Mouse (Mus musculus): ENCODE measurements around the gene Lrrc36. TPM values are rescaled to one million over a fixed set of nuclear protein-coding genes. Genes with fewer than 3 reads are reported as not detected.

Gene Lrrc36
- polyA plus RNA-seq, 1 experiment from 2014 or later, result 2.4 TPM

DNA sequence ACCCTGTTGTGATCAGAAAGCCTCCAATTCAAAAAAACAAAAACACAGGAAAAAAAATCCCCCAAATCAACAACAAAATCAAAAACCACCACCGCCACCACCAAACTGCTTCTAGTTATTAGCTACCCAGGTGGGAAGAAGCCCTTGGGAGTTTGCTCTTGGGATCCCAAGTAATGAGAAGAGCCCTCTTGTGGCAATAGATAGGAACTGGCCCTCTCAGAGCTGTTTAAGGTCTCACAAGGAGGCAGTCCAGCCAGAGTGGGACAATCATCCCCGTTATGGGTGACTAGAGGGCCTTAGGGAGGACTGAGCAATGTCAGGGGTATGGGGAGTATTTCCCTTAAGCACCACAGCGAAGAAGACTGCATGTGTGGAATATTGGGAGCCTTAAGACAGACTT, 15.6 kb upstream of the Lrrc36 start:
- no peak overlapping the region for H3K4me3 ChIP-seq (replicated peaks)
- H3K9ac ChIP-seq (replicated peaks), result no peak overlapping the region
- 41% methylated on average over 3 of the region's 3 CpGs for WGBS
- H3K4me2 ChIP-seq (replicated peaks), result no peak overlapping the region
- H3K36me3 ChIP-seq, result no peaks in the 10 kb centered on the region
- ATAC-seq, result no peak
- no peaks in the 10 kb centered on the region for H3K27me3 ChIP-seq
- H3K4me1 ChIP-seq (replicated peaks), result peaks cover 10% of the 10 kb centered on the region; the same call in 1 of the 2 replicates
- 0 out of 2 replicates have a peak, but pooled peaks cover 4% of the 10 kb centered on the region for H3K9me3 ChIP-seq
- no peak overlapping the region for H3K27ac ChIP-seq

DNA sequence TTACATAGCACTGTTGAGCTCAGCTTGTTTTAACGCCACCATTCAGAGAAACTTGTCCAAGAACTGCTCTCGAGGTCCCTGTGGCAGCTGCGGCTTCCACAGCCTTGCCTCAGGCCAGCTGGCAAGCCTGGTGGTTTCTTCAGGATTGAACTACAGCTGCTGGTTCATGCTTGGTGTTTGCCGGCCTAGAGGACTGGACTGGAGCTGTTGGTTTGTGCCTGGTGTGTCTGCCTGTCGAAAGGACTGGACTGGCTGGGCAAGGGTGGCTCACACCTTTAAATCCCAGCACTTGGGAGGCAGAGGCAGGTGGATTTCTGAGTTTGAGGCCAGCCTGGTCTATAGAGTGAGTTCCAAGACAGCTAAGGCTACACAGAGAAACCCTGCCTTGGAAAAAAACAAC, 13.4 kb upstream of the Lrrc36 start:
- ATAC-seq, result no peak
- no peak overlapping the region for H3K4me3 ChIP-seq (replicated peaks)
- no peak overlapping the region for H3K9ac ChIP-seq (replicated peaks)
- no peak overlapping the region for H3K27ac ChIP-seq
- 0 out of 2 replicates have a peak, but pooled peaks cover 4% of the 10 kb centered on the region for H3K9me3 ChIP-seq
- H3K4me2 ChIP-seq (replicated peaks), result no peak overlapping the region
- no peaks in the 10 kb centered on the region for H3K27me3 ChIP-seq
- 90% methylated on average over 5 of the region's 5 CpGs for WGBS
- peaks cover 10% of the 10 kb centered on the region; the same call in 1 of the 2 replicates for H3K4me1 ChIP-seq (replicated peaks)
- no peaks in the 10 kb centered on the region for H3K36me3 ChIP-seq

DNA sequence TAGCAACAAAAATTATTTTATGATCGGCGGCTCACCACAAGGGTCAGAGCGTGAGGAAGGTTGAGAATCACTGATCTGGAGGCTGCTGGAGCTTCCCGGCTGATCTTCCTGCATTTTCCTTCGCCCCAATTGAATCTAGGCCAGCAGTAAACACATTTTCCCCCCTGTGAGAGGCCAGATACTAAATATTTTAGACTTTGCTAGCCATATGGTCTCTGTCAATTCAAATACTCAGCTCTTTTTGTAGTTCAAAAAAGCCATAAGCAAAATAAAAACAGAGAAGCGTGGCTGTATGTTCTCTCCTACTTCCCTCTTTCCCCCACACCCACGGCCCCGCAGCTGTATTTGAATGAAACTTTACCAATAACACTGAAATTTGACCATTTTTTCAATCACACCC, 9.9 kb upstream of the Lrrc36 start:
- no peak overlapping the region for H3K4me3 ChIP-seq (replicated peaks)
- 92% methylated on average over 8 of the region's 8 CpGs for WGBS
- ATAC-seq, result no peak
- H3K4me1 ChIP-seq (replicated peaks), result peaks cover 13% of the 10 kb centered on the region; the same call in 1 of the 2 replicates
- H3K36me3 ChIP-seq, result no peaks in the 10 kb centered on the region
- no peak overlapping the region for H3K27ac ChIP-seq
- H3K27me3 ChIP-seq, result no peaks in the 10 kb centered on the region
- no peak overlapping the region for H3K4me2 ChIP-seq (replicated peaks)
- H3K9ac ChIP-seq (replicated peaks), result no peak overlapping the region
- 0 out of 2 replicates have a peak, but pooled peaks cover 4% of the 10 kb centered on the region for H3K9me3 ChIP-seq

DNA sequence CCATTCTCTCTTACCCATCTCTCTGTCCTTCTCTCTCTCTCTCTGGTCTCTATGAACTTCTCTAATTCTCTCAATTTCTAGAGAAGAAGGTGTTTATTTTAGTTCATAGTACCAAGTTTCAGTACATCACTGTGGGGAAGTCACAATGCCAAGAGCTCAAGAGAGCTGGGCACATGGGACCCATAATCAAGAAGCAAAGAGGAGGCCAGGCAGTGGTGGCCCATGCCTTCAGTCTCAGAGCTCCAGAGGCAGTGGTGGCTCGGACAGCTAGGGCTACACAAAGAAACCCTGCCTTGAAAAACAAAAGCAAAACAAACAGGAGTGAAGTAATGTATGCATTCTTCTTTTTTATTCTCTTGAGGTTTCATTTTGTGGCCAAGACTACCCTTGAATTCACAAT, 8.9 kb upstream of the Lrrc36 start:
- Histone ChIP-seq H3K9ac (replicated peaks) (no peak overlapping the region), H3K4me2 (replicated peaks) (no peak overlapping the region), H3K27me3 (no peaks in the 10 kb centered on the region), H3K4me3 (replicated peaks) (no peak overlapping the region), H3K27ac (no peak overlapping the region), H3K36me3 (no peaks in the 10 kb centered on the region), H3K9me3 (0 out of 2 replicates have a peak, but pooled peaks cover 4% of the 10 kb centered on the region), H3K4me1 (replicated peaks) (peaks cover 13% of the 10 kb centered on the region; the same call in 1 of the 2 replicates)
- no peak for ATAC-seq
- WGBS, result 50% methylated on average over 1 of the region's 1 CpGs

DNA sequence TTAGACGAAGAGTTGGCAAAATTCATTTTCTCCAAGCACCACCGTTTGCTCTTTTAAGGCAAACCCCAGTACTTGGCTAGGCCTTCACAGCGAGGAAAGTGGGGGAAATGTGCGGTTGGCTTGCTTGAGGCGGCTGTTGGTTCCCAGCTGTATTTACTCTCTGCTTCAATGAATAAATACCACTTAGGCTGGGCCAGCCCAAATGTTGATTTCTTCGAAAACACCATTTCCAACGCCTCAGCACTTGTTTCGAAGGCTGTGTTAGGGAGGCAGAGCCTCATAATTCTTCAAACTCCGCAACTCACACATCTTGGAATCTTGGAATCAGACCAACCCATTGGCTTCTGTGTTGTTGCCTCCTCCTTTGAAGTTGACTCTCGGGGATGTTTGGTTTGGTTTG, 7.0 kb upstream of the Lrrc36 start:
- Histone ChIP-seq H3K27ac (no peak overlapping the region), H3K36me3 (no peaks in the 10 kb centered on the region), H3K9ac (replicated peaks) (no peak overlapping the region), H3K27me3 (no peaks in the 10 kb centered on the region), H3K4me3 (replicated peaks) (no peak overlapping the region), H3K4me2 (replicated peaks) (no peak overlapping the region), H3K9me3 (no peaks in the 10 kb centered on the region), H3K4me1 (replicated peaks) (peaks cover 6% of the 10 kb centered on the region; the same call in 1 of the 2 replicates)
- ATAC-seq, result no peak
- 78% methylated on average over 10 of the region's 10 CpGs for WGBS

DNA sequence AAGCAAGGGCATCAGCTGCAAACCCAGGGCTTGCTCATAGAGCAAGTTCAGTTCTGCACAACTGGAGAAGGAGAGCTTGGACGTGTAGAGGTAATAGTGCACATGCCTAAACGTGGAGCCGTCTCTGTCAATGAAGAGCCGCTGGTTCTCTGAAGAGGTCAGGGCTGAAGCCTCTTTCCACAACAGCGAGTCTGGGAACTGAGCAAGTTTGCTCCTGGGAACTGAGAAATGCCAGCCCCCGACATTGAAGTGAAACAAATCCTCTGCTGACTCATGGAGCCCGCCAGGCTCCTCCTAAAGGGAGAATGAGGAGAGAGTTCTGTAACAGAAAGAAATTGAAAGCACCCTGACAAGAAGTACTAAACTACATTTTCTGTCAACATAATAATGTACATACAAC, 5.0 kb upstream of the Lrrc36 start:
- H3K4me2 ChIP-seq (replicated peaks), result no peak overlapping the region
- no peaks in the 10 kb centered on the region for H3K9me3 ChIP-seq
- peaks cover 5% of the 10 kb centered on the region for H3K4me1 ChIP-seq (replicated peaks)
- H3K27me3 ChIP-seq, result peaks cover 7% of the 10 kb centered on the region; the same call in 1 of the 2 replicates
- H3K36me3 ChIP-seq, result no peaks in the 10 kb centered on the region
- H3K9ac ChIP-seq (replicated peaks), result no peak overlapping the region
- no peak overlapping the region for H3K4me3 ChIP-seq (replicated peaks)
- H3K27ac ChIP-seq, result no peak overlapping the region
- whole genome bisulfite sequencing, result 66% methylated on average over 7 of the region's 7 CpGs
- ATAC-seq, result no peak

DNA sequence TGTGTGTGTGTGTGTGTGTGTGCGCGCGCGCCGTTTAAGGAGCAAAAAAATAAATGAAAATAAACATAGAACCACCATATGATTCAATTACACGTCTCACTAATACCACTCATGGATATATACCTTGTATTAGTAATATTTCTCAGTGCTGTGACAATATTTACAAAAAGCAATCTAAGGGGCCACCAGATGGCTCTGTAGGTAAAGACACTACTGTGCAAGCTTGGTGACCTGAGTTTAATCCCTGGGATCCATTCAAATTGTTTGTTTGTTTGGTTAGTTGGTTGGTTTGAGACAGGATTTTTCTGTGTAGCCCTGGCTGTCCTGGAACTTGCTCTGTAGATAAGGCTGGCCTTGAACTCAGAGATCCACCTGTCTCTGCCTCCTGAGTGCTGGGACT, 3.4 kb upstream of the Lrrc36 start:
- H3K4me3 ChIP-seq (replicated peaks), result no peak overlapping the region
- ATAC-seq, result no peak
- H3K9me3 ChIP-seq, result no peaks in the 10 kb centered on the region
- H3K36me3 ChIP-seq, result no peaks in the 10 kb centered on the region
- peaks cover 10% of the 10 kb centered on the region for H3K4me1 ChIP-seq (replicated peaks)
- no peak overlapping the region for H3K9ac ChIP-seq (replicated peaks)
- H3K27ac ChIP-seq, result no peak overlapping the region
- H3K4me2 ChIP-seq (replicated peaks), result no peak overlapping the region
- H3K27me3 ChIP-seq, result peaks cover 19% of the 10 kb centered on the region
- WGBS, result 96% methylated on average over 6 of the region's 6 CpGs

DNA sequence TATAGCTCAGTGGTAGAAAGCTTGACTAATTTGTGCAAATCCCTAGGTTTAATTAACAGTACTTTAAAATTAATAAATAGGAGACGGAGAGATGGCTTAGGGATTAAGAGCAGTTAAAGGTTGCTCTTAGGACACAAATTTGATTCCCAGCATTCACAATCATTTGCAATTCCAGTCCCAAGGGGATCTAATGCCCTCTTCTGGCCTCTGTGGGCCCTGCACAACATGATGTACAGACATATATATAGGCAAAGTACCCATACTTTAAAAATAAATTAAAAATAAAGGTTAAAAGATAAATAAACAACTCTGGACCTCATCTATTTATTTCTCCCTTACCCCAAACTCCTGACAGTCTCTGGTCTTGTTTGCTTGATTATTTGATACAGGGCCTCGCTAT, 5.6 kb downstream of the Lrrc36 start:
- H3K36me3 ChIP-seq, result no peaks in the 10 kb centered on the region
- H3K27ac ChIP-seq, result no peak overlapping the region
- H3K9me3 ChIP-seq, result no peaks in the 10 kb centered on the region
- no peak for ATAC-seq
- H3K4me1 ChIP-seq (replicated peaks), result no peaks in the 10 kb centered on the region
- H3K4me3 ChIP-seq (replicated peaks), result no peak overlapping the region
- H3K4me2 ChIP-seq (replicated peaks), result no peak overlapping the region
- H3K9ac ChIP-seq (replicated peaks), result no peak overlapping the region
- 72% methylated on average over 2 of the region's 2 CpGs for WGBS
- H3K27me3 ChIP-seq, result peaks cover 6% of the 10 kb centered on the region

DNA sequence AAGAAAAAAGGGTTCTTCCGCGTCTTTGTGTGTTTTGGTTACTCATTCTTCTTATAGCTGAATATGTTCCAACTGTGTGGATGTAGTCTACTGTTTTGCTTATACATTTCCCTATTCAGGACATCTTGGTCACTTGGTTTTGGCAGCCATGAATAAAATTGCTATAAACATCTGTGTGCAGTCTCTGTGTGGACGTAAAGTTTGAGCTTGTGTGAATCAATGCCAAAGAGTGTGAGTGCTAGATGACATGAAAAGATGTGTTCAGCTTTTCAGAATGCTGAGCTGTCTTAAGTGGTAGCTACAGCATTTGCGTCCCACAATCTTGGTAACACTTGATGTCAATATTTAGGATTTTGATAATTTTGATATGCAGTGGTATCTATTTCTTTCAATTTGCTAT, 6.4 kb downstream of the Lrrc36 start:
- Histone ChIP-seq H3K27ac (no peak overlapping the region), H3K36me3 (no peaks in the 10 kb centered on the region)
- WGBS, result 93% methylated on average over 4 of the region's 4 CpGs

DNA sequence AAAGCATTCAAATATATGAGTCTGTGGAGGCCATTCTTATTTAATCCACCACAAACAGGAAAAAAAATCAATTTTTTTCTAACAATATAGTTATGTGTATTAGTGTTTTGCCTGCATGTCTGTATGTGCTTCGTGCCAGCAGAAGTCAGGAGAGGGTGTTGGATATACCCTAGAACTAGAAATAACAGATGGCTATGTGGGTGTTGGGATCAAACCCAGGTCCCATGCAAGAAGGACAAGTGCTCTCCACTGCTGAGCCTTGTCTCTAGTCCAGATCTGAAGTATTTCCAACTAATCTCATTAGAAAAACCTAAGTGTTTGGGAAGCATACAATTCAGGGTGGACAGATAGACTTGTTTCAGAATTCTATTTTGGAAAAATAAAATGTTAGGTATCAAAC, 8.6 kb downstream of the Lrrc36 start:
- no peaks in the 10 kb centered on the region for H3K27me3 ChIP-seq
- no peak overlapping the region for H3K4me2 ChIP-seq (replicated peaks)
- H3K27ac ChIP-seq, result no peak overlapping the region
- no peaks in the 10 kb centered on the region for H3K9me3 ChIP-seq
- H3K36me3 ChIP-seq, result no peaks in the 10 kb centered on the region
- no peak overlapping the region for H3K9ac ChIP-seq (replicated peaks)
- ATAC-seq, result no peak
- WGBS, result 72% methylated on average over 1 of the region's 1 CpGs
- H3K4me3 ChIP-seq (replicated peaks), result no peak overlapping the region
- no peaks in the 10 kb centered on the region for H3K4me1 ChIP-seq (replicated peaks)

More for the DNA sequence above, 6.4 kb downstream of the Lrrc36 start:
- Histone ChIP-seq H3K9me3 (no peaks in the 10 kb centered on the region), H3K9ac (replicated peaks) (no peak overlapping the region), H3K4me1 (replicated peaks) (no peaks in the 10 kb centered on the region), H3K4me2 (replicated peaks) (no peak overlapping the region), H3K4me3 (replicated peaks) (no peak overlapping the region), H3K27me3 (no peaks in the 10 kb centered on the region; the same call in 1 of the 2 replicates)
- no peak for ATAC-seq

DNA sequence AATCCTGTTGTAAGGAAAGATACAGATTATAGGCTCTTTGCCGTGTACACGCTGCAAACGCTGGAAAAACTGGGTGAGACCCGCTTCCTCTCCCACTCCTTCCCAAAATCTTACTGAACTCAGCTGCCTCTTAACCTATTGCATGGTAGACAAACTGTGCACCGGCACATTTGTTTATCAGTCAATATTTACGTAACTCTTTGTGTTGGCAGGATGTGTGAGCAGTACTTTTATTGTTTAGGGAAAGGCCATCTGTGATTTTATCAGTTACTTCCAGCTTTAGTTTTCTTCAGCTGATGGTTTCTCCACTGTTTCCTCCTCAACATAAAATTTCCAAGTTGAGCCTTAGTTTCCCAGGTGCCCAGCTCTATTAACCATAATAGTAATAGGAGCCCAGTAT, 13.5 kb downstream of the Lrrc36 start:
- H3K4me3 ChIP-seq (replicated peaks), result no peak overlapping the region
- no peaks in the 10 kb centered on the region for H3K36me3 ChIP-seq
- H3K27ac ChIP-seq, result no peak overlapping the region
- no peaks in the 10 kb centered on the region for H3K27me3 ChIP-seq
- no peak overlapping the region for H3K9ac ChIP-seq (replicated peaks)
- WGBS, result 84% methylated on average over 6 of the region's 6 CpGs
- no peak overlapping the region for H3K4me2 ChIP-seq (replicated peaks)
- no peak for ATAC-seq
- peaks cover 2% of the 10 kb centered on the region for H3K4me1 ChIP-seq (replicated peaks)
- no peaks in the 10 kb centered on the region for H3K9me3 ChIP-seq

DNA sequence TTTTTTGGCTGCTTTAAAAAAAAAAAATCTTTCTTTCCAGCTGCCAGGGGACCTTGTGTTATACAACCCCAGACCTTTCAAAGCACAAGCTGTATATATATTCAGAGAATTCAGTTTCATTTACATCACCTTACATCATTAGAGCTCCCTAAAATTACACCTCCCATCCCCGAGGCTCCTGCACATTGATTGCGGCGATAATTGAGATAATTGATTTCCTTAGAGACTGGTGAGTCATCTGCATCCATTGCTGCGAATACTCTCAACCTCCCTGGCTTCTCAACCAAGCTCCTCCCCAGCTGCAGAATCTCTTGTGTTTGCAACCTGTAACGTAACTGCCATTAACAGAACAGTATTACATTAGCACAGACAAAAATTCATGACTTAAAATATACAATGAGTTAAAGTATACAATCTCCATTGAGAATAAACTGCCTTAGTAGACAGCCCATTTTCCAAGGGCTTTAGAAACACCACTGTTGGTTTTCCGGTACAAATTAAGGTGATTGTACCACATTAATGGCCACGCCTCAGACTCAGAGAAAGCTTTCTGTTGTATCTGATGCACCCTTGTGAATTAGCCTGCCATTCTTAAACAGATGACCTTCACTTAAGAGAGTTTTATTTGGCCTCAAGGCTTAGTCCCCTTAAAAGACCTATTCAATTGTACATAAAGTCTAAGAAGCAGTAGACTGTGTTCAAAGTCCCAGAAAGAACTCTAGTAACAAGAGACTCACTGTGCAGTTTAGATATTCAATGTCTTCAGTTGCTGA, 18.6 kb downstream of the Lrrc36 start:
- Histone ChIP-seq H3K9ac (replicated peaks) (no peak overlapping the region), H3K4me2 (replicated peaks) (no peak overlapping the region), H3K36me3 (no peaks in the 10 kb centered on the region), H3K27ac (no peak overlapping the region), H3K4me1 (replicated peaks) (peaks cover 24% of the 10 kb centered on the region), H3K4me3 (replicated peaks) (no peak overlapping the region), H3K9me3 (no peaks in the 10 kb centered on the region), H3K27me3 (no peaks in the 10 kb centered on the region)
- ATAC-seq, result 0 out of 2 replicates have a peak, but pooled peaks have one; percentile 17
- WGBS, result 37% methylated on average over 7 of the region's 7 CpGs

All from midbrain, embryonic 13.5 days (tissue).